Mouse (Mus musculus) forebrain, embryonic 16.5 days (tissue): Measurements from ENCODE around the gene Tubb5. TPM values are rescaled to one million over a fixed set of nuclear protein-coding genes. Genes with fewer than 3 reads are reported as not detected.
A peak's percentile ranks its signal among the peaks of the same experiment; 100 is the strongest.

Experiments used
- ATAC-seq: fragments of 200-750 bp; cut with Nextera tagmentation; 2 replicates; pipeline ENCODE4 v1.8.0; 2017; ENCODE audit warnings: mild to moderate bottlenecking, moderate library complexity
- H3K27ac ChIP-seq: fragments of 300-500 bp; sonication (generic); 2 replicates; pipeline ENCODE4 v1.5.1; 2014; ENCODE audit warnings: low read length, control low read depth
- H3K27me3 ChIP-seq: fragments of 300-500 bp; sonication (generic); replicated peaks from 2 replicates; pipeline ENCODE4 v1.6.1; 2014; ENCODE audit warnings: low read length; ENCODE audit not compliant: control insufficient read depth, insufficient read depth
- H3K36me3 ChIP-seq: fragments of 300-500 bp; sonication (generic); 2 replicates; pipeline ENCODE4 v1.6.1; 2014; ENCODE audit not compliant: control insufficient read depth, insufficient read depth
- H3K4me1 ChIP-seq: fragments of 300-500 bp; sonication (generic); replicated peaks from 2 replicates; pipeline ENCODE4 v1.6.1; 2014; ENCODE audit warnings: low read length; ENCODE audit not compliant: control insufficient read depth, insufficient read depth
- H3K4me2 ChIP-seq: fragments of 300-500 bp; sonication (generic); 2 replicates; pipeline ENCODE4 v1.6.1; 2014; ENCODE audit warnings: mild to moderate bottlenecking, low read length, control low read depth
- H3K4me3 ChIP-seq: fragments of 300-500 bp; sonication (generic); replicated peaks from 2 replicates; pipeline ENCODE4 v1.5.1; 2014; ENCODE audit warnings: mild to moderate bottlenecking, low read length, control low read depth
- H3K9ac ChIP-seq: fragments of 300-500 bp; sonication (generic); replicated peaks from 2 replicates; pipeline ENCODE4 v1.6.1; 2014; ENCODE audit warnings: low read depth, low read length, control low read depth
- H3K9me3 ChIP-seq: fragments of 300-500 bp; sonication (generic); 2 replicates; pipeline ENCODE4 v1.6.1; 2016; ENCODE audit warnings: low read length; ENCODE audit not compliant: control insufficient read depth
- WGBS: fragments of 180-500 bp; shearing (Covaris S2); extraction: QIAGEN DNeasy Blood & Tissue Kit; methylation state at CpG from one replicate; pipeline ENCODE4 v1.1.7; 2014; 5-methylcytosine and 5-hydroxymethylcytosine counted together
- polyA plus RNA-seq: library from polyadenylated mRNA; unstranded; fragments of >200 nt; fragmentation: Nextera tagmentation; extraction: Ambion mirVana; gene quantifications from 2 replicates; pipeline ENCODE4 v1.2.1, GENCODE M21; 2015

The Tubb5 gene
- polyA plus RNA-seq, 1 experiment from 2014 or later, result 1,979 TPM

DNA sequence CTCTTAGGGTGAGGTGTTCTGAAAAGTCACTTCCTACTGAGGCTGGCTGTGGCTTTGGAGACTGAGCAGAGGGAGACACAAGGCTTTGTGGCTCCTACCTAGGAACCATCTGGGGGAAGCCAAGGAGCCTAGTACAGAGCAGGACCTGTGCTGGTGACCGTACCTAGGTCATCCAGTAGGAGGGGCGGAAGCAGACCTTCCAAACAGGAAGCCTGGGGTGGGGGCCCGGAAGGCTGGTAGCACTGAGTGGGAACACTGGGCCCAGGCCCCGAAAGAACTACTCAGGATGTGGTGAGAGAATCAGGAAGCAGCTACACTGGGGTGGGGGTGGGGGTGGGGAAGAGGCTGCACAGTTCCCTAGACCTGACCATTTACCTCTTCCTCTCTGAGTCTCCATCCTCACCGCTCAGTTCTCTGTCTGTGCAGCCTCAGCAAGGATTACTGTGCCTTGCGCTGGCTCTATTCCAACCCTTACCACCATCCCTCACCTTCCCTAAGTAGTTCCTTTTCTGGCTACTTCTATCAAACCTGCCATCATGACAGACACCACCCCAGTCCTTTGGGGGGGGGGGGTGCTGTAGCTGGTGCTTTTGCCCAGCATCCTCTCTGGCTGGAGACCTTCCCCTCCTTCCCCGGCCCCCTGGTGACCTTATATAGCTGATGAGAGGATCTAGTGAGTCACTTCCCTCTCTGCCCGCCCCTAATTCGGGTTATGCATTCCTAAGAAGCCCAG lies 32.2 kb upstream of the Tubb5 start:
- peak overlapping the region; percentile 24; the same call in 1 of the 2 replicates for H3K27ac ChIP-seq
- peak overlapping the region; percentile 83 for H3K4me3 ChIP-seq
- H3K9me3 ChIP-seq, result no peaks in the 10 kb centered on the region
- H3K36me3 ChIP-seq, result peaks cover 11% of the 10 kb centered on the region
- peak overlapping the region; percentile 87 for H3K9ac ChIP-seq
- WGBS, result 72% methylated on average over 9 of the region's 9 CpGs
- peaks cover 61% of the 10 kb centered on the region for H3K4me1 ChIP-seq
- peak overlapping the region; percentile 93 for H3K4me2 ChIP-seq
- no peak for ATAC-seq
- H3K27me3 ChIP-seq, result no peaks in the 10 kb centered on the region

DNA sequence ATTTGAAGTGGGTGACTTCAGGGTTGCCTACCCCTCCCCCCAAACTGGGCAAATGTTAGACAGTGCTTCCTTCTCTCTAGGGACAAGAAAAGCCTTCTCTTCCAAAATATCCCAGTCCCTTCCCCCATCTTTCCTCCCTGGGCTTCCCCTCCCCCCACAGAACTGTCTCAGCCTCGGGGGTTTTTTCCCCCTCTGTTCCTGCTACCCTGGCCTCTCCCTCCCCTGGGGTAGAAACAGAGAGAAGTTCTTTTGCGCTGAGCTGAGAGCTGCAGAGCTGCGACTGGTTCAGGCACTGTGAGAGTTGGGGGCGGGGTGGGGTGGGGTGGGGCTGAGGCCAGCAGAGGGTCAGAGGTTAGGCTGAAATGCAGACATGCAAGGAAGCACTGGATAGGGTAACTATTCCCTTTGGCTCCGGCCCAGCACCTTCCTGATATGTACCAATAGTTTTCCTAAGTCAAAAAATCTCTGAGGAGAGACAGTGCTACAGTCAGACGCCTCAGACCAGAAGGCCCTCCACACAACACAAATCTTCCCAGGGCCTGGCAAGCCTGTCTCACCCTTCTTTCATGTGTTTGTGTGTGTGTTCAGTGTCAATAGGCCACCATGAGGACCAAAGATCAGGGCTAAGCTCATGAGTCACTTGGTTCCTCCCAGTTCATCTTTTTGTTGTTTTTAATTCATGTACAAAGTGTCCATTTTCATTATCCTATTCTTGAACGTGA lies 31.4 kb upstream of the Tubb5 start:
- Histone ChIP-seq H3K4me3 (peak overlapping the region; percentile 83), H3K27ac (peak overlapping the region; percentile 43; the same call in 1 of the 2 replicates), H3K4me1 (peaks cover 69% of the 10 kb centered on the region), H3K4me2 (peak overlapping the region; percentile 93), H3K36me3 (peaks cover 4% of the 10 kb centered on the region), H3K9ac (peak overlapping the region; percentile 87), H3K27me3 (no peaks in the 10 kb centered on the region), H3K9me3 (no peaks in the 10 kb centered on the region)
- no peak for ATAC-seq
- 4% methylated on average over 7 of the region's 7 CpGs for WGBS

- WGBS, result 2% methylated on average over 7 of the region's 7 CpGs
- Histone ChIP-seq H3K27me3 (no peaks in the 10 kb centered on the region), H3K27ac (peak overlapping the region; percentile 47; the same call in 1 of the 2 replicates), H3K4me1 (peaks cover 65% of the 10 kb centered on the region), H3K9me3 (no peaks in the 10 kb centered on the region), H3K4me3 (peak overlapping the region; percentile 83), H3K4me2 (peak overlapping the region; percentile 93), H3K36me3 (peaks cover 4% of the 10 kb centered on the region; the same call in 1 of the 2 replicates), H3K9ac (peak overlapping the region; percentile 87)
- ATAC-seq, result no peak
Observed at GRCm38 (mm10) chr17:35868961-35869345, 30.8 kb upstream of the Tubb5 start.

DNA sequence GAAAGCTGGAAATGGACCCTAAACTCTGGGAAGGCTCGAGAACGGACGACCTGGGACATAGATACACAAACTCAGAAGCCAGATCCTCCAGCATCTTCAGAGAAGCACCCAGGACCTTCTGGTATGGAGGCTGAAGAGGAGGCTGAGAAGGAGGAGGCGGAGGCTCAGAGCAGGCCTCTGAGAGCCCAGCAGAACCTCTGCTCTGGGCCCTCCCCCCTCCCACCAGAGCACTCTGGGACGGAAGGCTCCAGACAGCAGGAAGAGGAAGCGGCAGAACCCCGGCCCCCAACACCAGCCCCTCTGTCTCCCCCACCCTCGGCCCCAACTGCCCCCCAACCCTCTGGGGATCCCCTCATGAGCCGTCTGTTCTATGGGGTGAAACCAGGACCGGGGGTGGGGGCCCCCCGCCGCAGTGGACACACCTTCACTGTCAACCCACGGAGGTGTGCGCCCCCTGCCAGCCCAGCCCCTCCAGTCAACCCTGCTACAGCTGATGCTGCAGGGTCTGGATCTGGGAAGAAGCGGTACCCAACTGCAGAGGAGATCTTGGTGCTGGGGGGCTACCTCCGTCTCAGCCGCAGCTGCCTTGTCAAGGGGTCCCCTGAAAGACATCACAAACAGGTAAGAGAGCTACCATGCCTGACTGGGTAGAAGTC lies 30.2 kb upstream of the Tubb5 start:
- WGBS, result 30% methylated on average over 17 of the region's 17 CpGs
- no peak for ATAC-seq
- peaks cover 59% of the 10 kb centered on the region for H3K4me1 ChIP-seq

DNA sequence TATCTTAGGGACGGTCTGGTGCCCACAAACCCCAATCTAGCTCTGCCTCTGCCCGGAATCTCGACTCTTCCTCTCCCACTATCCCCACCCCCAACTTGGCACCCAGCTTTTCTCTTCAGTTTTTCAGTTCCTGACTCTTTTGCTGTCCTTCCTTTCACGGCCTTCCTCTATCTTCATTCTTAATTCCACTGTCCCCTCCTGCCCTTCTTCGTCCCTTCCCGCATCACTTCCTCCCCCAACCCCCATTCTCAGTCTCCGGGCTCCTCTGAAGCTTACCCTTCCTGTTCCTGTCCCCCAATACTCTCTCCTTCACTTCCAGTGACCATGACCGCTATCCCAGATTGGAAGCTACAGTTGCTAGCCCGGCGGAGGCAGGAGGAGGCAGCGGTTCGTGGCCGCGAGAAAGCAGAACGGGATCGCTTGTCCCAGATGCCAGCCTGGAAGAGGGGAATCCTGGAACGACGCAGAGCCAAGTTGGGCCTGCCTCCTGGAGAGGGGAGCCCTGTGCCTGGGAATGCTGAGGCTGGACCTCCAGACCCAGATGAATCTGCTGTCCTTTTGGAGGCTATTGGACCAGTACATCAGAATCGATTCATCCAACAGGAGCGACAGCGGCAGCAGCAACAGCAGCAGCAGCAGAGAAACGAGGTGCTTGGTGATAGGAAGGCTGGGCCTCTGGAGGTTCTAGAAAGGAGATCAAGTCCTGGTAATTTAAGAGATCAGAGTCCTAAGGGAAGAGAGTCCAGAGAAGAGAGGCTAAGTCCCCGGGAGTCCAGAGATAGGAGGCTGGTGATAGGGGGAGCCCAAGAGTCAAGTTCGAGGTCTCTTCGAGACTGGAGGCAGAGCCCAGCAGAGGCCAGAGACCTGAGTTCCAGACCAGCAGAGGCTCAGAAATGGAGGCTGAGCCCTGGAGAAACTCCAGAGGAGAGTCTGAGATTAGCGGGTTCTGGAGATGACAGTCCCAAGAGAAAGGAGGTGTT lies 29.1 kb upstream of the Tubb5 start:
- H3K4me2 ChIP-seq, result peak overlapping the region; percentile 93
- H3K9me3 ChIP-seq, result no peaks in the 10 kb centered on the region
- H3K4me1 ChIP-seq, result peaks cover 52% of the 10 kb centered on the region
- ATAC-seq, result no peak
- H3K4me3 ChIP-seq, result peak overlapping the region; percentile 83
- H3K27ac ChIP-seq, result peak overlapping the region; percentile 97
- peaks cover 4% of the 10 kb centered on the region; the same call in 1 of the 2 replicates for H3K36me3 ChIP-seq
- peak overlapping the region; percentile 87 for H3K9ac ChIP-seq
- H3K27me3 ChIP-seq, result no peaks in the 10 kb centered on the region
- WGBS, result 10% methylated on average over 26 of the region's 26 CpGs

More for the DNA sequence above, 30.2 kb upstream of the Tubb5 start:
- H3K9ac ChIP-seq, result peak overlapping the region; percentile 87
- H3K27ac ChIP-seq, result peak overlapping the region; percentile 47; the same call in 1 of the 2 replicates
- H3K4me2 ChIP-seq, result peak overlapping the region; percentile 93
- peaks cover 4% of the 10 kb centered on the region; the same call in 1 of the 2 replicates for H3K36me3 ChIP-seq
- peak overlapping the region; percentile 83 for H3K4me3 ChIP-seq
- no peaks in the 10 kb centered on the region for H3K9me3 ChIP-seq
- no peaks in the 10 kb centered on the region for H3K27me3 ChIP-seq

GRCm38 (mm10) chr17:35866281-35866831 lies 28.2 kb upstream of the Tubb5 start:
- peaks cover 3% of the 10 kb centered on the region; the same call in 1 of the 2 replicates for H3K36me3 ChIP-seq
- ATAC-seq, result peak; percentile 42
- H3K9ac ChIP-seq, result peak overlapping the region; percentile 87
- H3K4me1 ChIP-seq, result peaks cover 51% of the 10 kb centered on the region
- H3K27ac ChIP-seq, result peak overlapping the region; percentile 97
- peak overlapping the region; percentile 83 for H3K4me3 ChIP-seq
- H3K9me3 ChIP-seq, result no peaks in the 10 kb centered on the region
- no peaks in the 10 kb centered on the region for H3K27me3 ChIP-seq
- WGBS, result under 1% methylated on average over 38 of the region's 38 CpGs
- H3K4me2 ChIP-seq, result peak overlapping the region; percentile 93

DNA sequence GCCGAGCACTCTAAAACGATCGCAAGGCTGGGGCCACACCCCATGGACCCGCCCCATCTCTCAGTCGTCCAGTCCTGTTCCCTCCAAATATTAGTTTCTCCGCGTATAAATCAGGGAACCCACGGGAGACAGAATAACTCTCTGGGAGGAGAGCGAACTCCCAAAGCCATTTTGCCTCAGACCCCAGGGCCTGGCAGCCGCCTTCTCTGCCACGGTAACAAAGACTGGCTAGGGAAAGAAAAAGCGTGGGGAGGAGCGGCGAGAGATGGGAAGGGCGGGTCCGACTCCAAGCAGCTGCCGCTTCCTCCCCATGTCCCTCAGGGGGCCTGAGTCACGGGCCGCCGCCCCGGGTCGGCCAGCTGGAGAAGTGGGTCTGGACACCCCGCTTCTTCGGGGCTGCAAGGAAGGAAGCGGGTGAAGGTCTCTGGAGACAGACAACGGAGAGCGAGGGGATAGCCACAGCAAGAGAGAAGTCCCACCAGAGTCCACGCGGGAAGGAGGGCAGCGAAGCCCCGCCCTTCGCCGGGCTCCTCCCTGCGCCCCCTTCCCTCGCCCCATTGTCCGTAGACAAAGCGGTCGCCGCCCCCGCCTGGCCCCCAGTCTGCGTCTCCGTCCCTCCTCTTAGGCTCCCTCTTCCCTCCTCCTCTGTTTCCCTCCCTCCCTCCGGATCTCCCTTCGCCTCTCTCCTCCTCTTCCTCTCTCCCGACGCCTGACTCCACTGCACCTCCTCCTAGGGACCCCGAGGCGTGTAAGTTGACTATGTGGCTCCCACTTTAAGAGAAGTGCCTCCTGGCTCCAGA lies 27.6 kb upstream of the Tubb5 start, which contains the start of gene Ppp1r18:
TSS of gene Ppp1r18 (plus strand) at position 113 of the 800 bp plus-strand sequence.
- Histone ChIP-seq H3K36me3 (no peaks in the 10 kb centered on the region), H3K4me2 (peak within 1 kb of the TSS; percentile 93), H3K9ac (peak within 1 kb of the TSS; percentile 87), H3K9me3 (no peaks in the 10 kb centered on the region), H3K4me3 (peak within 1 kb of the TSS; percentile 83), H3K27me3 (no peaks in the 10 kb centered on the region), H3K4me1 (peaks cover 52% of the 10 kb centered on the region), H3K27ac (peak within 1 kb of the TSS; percentile 97)
- under 1% methylated on average over 47 of the region's 48 CpGs for WGBS
- ATAC-seq, result peak; percentile 54
